Mouse (Mus musculus) thymus, adult 2 months (tissue): Measurements from ENCODE around the gene Mylip. TPM values are rescaled to one million over a fixed set of nuclear protein-coding genes. Genes with fewer than 3 reads are reported as not detected.

Source experiments
- DNase-seq: peaks from one replicate; pipeline ENCODE4 v3.0.0; 2021
- H3K27ac ChIP-seq: fragments of 200-500 bp; 2 replicates; pipeline ENCODE4 v1.5.1; 2012; ENCODE audit warnings: low read length, control low read depth; ENCODE audit not compliant: control insufficient read depth, insufficient read depth
- H3K27me3 ChIP-seq: fragments of 200-500 bp; 2 replicates; pipeline ENCODE4 v1.6.1; 2012; ENCODE audit warnings: mild to moderate bottlenecking, low read length, moderate library complexity, mixed read lengths; ENCODE audit not compliant: control insufficient read depth, insufficient read depth
- H3K36me3 ChIP-seq: fragments of 200-500 bp; 2 replicates; pipeline ENCODE4 v1.6.1; 2012; ENCODE audit warnings: mild to moderate bottlenecking, low read length, moderate library complexity; ENCODE audit not compliant: control insufficient read depth, insufficient read depth
- H3K4me1 ChIP-seq: fragments of 200-500 bp; replicated peaks from 2 replicates; pipeline ENCODE4 v1.6.1; 2012; ENCODE audit warnings: low read length; ENCODE audit not compliant: control insufficient read depth, insufficient read depth
- H3K4me3 ChIP-seq: fragments of 200-500 bp; 2 replicates; pipeline ENCODE4 v1.5.1; 2012; ENCODE audit warnings: mild to moderate bottlenecking, low read length, control low read depth, moderate library complexity; ENCODE audit not compliant: control insufficient read depth, insufficient read depth
- CTCF ChIP-seq: fragments of 200-500 bp; IDR thresholded peaks from 2 replicates; pipeline ENCODE4 v1.5.1; 2012; ENCODE audit warnings: mild to moderate bottlenecking, control low read depth, low read length, moderate library complexity, borderline replicate concordance; ENCODE audit not compliant: control insufficient read depth, poor library complexity, insufficient read depth; ENCODE audit errors: extremely low read depth
- POLR2A ChIP-seq: fragments of 200-500 bp; IDR thresholded peaks from 2 replicates; pipeline ENCODE4 v1.6.1; 2012; ENCODE audit warnings: mild to moderate bottlenecking, low read length, control low read depth, moderate library complexity; ENCODE audit not compliant: control insufficient read depth, poor library complexity, insufficient read depth; ENCODE audit errors: extremely low read depth
- WGBS: fragments of 180-500 bp; shearing (Covaris S2); methylation state at CpG from one replicate; pipeline ENCODE4 v1.1.7; 2018; 5-methylcytosine and 5-hydroxymethylcytosine counted together
- polyA plus RNA-seq: library from polyadenylated mRNA; depleted of rRNA; stranded (reverse); fragments of >200 nt; gene quantifications from 2 replicates; pipeline ENCODE4 v1.2.3, GENCODE M21; 2012

The Mylip gene
- polyA plus RNA-seq, 1 experiment: 54.0 TPM

- peaks cover 16% of the 10 kb centered on the region for H3K4me1 ChIP-seq
- H3K36me3 ChIP-seq: peaks cover 32% of the 10 kb centered on the region
- H3K27me3 ChIP-seq: no peaks in the 10 kb centered on the region
- no peak overlapping the region for H3K27ac ChIP-seq
- WGBS: 61% methylated on average over 5 of the region's 5 CpGs
- DNase-seq: no peak
- TF ChIP-seq CTCF (no peak), POLR2A (no peak)
- no peak overlapping the region for H3K4me3 ChIP-seq
These were observed 7.7 kb downstream of the Mylip start for GRCm38 (mm10) chr13:45397240-45397639.

GRCm38 (mm10) chr13:45397896-45398805 lies 8.6 kb downstream of the Mylip start:
- no peak for DNase-seq
- H3K27me3 ChIP-seq: no peaks in the 10 kb centered on the region
- 89% methylated on average over 21 of the region's 21 CpGs for WGBS
- peaks cover 12% of the 10 kb centered on the region for H3K4me1 ChIP-seq
- H3K4me3 ChIP-seq: no peak overlapping the region
- TF ChIP-seq POLR2A: no peak
- TF ChIP-seq CTCF: no peak
- H3K27ac ChIP-seq: no peak overlapping the region
- peaks cover 23% of the 10 kb centered on the region for H3K36me3 ChIP-seq

GRCm38 (mm10) chr13:45400700-45401099 lies 11.2 kb downstream of the Mylip start:
- Histone ChIP-seq H3K4me3 (no peak overlapping the region), H3K36me3 (peaks cover 28% of the 10 kb centered on the region), H3K4me1 (peaks cover 11% of the 10 kb centered on the region), H3K27ac (no peak overlapping the region), H3K27me3 (no peaks in the 10 kb centered on the region)
- DNase-seq: no peak
- TF ChIP-seq CTCF (no peak), POLR2A (no peak)
- 89% methylated on average over 7 of the region's 7 CpGs for WGBS

- WGBS: 89% methylated on average over 7 of the region's 7 CpGs
- DNase-seq: no peak
- H3K36me3 ChIP-seq: peaks cover 31% of the 10 kb centered on the region
These were observed 12.3 kb downstream of the Mylip start for GRCm38 (mm10) chr13:45401816-45402215.

GRCm38 (mm10) chr13:45402316-45403039 lies 12.9 kb downstream of the Mylip start:
- Histone ChIP-seq H3K36me3 (peaks cover 38% of the 10 kb centered on the region), H3K27me3 (no peaks in the 10 kb centered on the region), H3K4me3 (no peak overlapping the region), H3K27ac (no peak overlapping the region), H3K4me1 (peaks cover 2% of the 10 kb centered on the region; the same call in 1 of the 2 replicates)
- DNase-seq: no peak
- 83% methylated on average over 7 of the region's 7 CpGs for WGBS
- TF ChIP-seq POLR2A: no peak
- no peak for TF ChIP-seq CTCF

More at GRCm38 (mm10) chr13:45401816-45402215, 12.3 kb downstream of the Mylip start:
- H3K4me3 ChIP-seq: no peak overlapping the region
- H3K27ac ChIP-seq: no peak overlapping the region
- H3K4me1 ChIP-seq: peaks cover 4% of the 10 kb centered on the region
- H3K27me3 ChIP-seq: no peaks in the 10 kb centered on the region
- TF ChIP-seq POLR2A (no peak), CTCF (no peak)

- no peak for DNase-seq
- WGBS: 96% methylated on average over 6 of the region's 6 CpGs
These were observed 14.7 kb downstream of the Mylip start for GRCm38 (mm10) chr13:45404269-45404668.

More at GRCm38 (mm10) chr13:45404269-45404668, 14.7 kb downstream of the Mylip start:
- peaks cover 56% of the 10 kb centered on the region for H3K36me3 ChIP-seq
- no peaks in the 10 kb centered on the region for H3K27me3 ChIP-seq
- TF ChIP-seq POLR2A: no peak
- TF ChIP-seq CTCF: no peak
- H3K27ac ChIP-seq: no peak overlapping the region
- H3K4me3 ChIP-seq: no peak overlapping the region
- H3K4me1 ChIP-seq: no peaks in the 10 kb centered on the region
